Mouse (Mus musculus) olfactory bulb, adult 2 months (tissue): ENCODE results near the gene Ecd.

Experiments used
- CTCF ChIP-seq: fragments of 200-500 bp; IDR thresholded peaks from 2 replicates; pipeline ENCODE4 v1.5.1; 2012; ENCODE audit warnings: low read depth, mild to moderate bottlenecking, low read length, moderate library complexity; ENCODE audit not compliant: insufficient read depth
- POLR2A ChIP-seq: fragments of 200-500 bp; IDR thresholded peaks from 2 replicates; pipeline ENCODE4 v1.6.1; 2012; ENCODE audit warnings: mild to moderate bottlenecking, low read depth, low read length, moderate library complexity; ENCODE audit not compliant: insufficient read depth

DNA sequence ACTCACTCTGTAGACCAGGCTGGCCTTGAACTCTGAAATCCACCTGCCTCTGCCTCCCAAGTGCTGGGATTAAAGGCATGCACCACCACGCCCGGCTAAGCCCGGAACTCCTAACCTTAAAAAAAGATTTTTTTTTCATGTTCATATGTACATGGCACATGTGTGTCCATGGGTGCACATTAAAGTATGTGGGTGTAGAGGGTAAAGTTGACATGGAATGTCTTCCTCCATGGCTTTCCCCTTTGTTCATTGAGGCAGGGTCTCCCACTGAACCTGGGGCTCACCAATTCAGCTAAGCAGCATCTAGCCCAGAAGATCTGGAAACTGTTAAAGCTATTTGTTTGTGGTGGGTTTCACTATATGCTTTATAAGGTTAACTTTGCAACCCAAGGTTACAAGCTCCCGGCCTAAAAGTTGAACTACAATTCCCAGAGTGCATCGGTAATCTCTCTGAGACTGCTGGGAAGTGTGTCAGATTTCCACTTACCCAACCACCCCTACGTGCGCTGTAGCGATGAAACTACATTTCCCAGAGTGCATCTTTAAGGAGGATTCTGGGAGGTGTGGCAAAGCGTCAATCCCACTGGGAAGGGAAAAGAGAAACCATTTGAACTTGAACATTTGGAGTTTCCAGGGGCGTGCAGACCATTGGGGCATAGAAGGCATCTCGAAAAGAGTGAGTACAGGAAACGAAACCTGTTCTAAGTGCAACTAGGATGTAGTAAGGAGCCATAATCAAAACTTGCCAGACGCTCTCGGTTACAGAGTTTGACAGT, 53.6 kb downstream of the Ecd start, which contains the start of gene Nudt13:
- TF ChIP-seq POLR2A (no peak), CTCF (no peak)
